Mouse (Mus musculus) Patski (cell line): ENCODE results near the gene Exoc3l4. TPM values are rescaled to one million over a fixed set of nuclear protein-coding genes. Genes with fewer than 3 reads are reported as not detected.

Experiments
- ATAC-seq: fragments of 100-300 bp; one replicate; pipeline ENCODE4 v1.8.0; 2021
- CTCF ChIA-PET: fragments of 350-600 bp; sonication (Branson Sonifier 250); formaldehyde crosslinking; loops from one replicate; lab custom pipeline; 2022; ENCODE audit warnings: inconsistent platforms; lab: Charles Lee
- POLR2A ChIA-PET: fragments of 350-600 bp; sonication (Branson Sonifier 250); formaldehyde crosslinking; loops from one replicate; lab custom pipeline; 2022; ENCODE audit warnings: antibody characterized with exemption, inconsistent platforms; lab: Charles Lee
- DNase-seq: peaks from one replicate; pipeline ENCODE4 v3.0.0-alpha.2; 2011; ENCODE audit warnings: low read depth, low spot score
- H3K27me3 ChIP-seq: fragments of 371-371 bp; one replicate; pipeline ENCODE4 v1.5.1; 2021
- CTCF ChIP-seq: fragments of 100-300 bp; IDR thresholded peaks from one replicate; pipeline ENCODE4 v1.5.1; 2021
- in situ Hi-C: fragments of 300-500 bp; cut with MboI; formaldehyde crosslinking; loops from 3 replicates; pipeline ENCODE4 v1.11.1; 2018; ENCODE audit warnings: low pct_unique_long_range_greater_than_20kb, mixed read lengths
- polyA plus RNA-seq: library from polyadenylated mRNA; unstranded; gene quantifications from one replicate; pipeline ENCODE4 v1.2.3, GENCODE M21; 2021

The Exoc3l4 gene
- polyA plus RNA-seq, 1 experiment from 2014 or later = 8.5 TPM

GRCm38 (mm10) chr12:111425258-111425657 lies 8.4 kb downstream of the Exoc3l4 start:
- ATAC-seq (no peak), DNase-seq (no peak)
- no peak for TF ChIP-seq CTCF
- ChIA-PET CTCF (interaction anchor here (0.7 to 12.6 kb wide), 23 partner anchors 12 to 111 kb away, joined by 3 to 144 read pairs (median 6); partner anchors contain the start of gene Gm266), POLR2A (interaction anchor here (1.0 kb wide), 1 partner anchor 112 kb away, joined by 3 read pairs; the partner anchor contains the start of gene Eif5)
- no peaks in the 10 kb centered on the region for H3K27me3 ChIP-seq
- in situ Hi-C loops = loop anchor here (5.0 kb wide), 1 partner anchor 42 kb away; no protein-coding TSS in a partner anchor

DNA sequence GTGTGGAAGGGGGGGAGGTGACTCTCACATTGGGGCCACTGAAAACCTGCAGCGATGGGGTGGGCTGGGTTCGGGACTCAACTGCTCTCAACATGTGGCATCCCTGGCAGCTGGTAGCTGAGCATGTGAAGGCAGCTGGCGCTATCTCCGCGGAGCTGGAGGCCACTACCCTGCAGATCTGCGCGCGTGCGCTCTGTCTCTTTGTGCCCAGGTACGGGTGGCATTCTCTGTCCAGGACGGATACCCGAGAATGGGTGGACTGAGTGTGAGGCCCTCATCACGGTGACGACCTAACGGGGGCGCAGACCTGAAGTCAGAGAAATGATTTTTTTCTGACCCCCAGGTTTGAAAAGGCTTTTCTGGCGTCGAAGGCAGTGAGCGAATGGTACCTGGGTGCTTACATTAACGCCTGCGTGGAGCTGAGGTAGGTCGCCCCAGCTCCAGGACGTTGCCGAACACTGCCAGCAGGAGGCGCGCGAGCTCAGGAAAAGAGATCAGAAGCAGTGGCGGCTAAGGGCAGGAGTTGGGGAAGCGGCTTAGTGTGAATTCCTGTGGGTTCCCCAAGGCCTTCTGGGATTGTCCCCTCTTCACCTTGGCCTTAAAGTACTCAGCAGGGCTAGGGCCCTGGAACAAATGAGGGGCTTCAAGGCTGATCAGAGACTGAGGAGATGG lies 9.1 kb downstream of the Exoc3l4 start:
- ChIA-PET CTCF (interaction anchor here (0.7 to 12.6 kb wide), 23 partner anchors 12 to 111 kb away, joined by 3 to 144 read pairs (median 6); partner anchors contain the start of gene Gm266), POLR2A (interaction anchor here (0.6 kb wide), 2 partner anchors 78 to 628 kb away, joined by 3 read pairs; no protein-coding TSS in a partner anchor)
- TF ChIP-seq CTCF = no peak
- in situ Hi-C loops = loop anchor here (5.0 kb wide), 1 partner anchor 41 kb away; no protein-coding TSS in a partner anchor
- ATAC-seq (peak; percentile 17), DNase-seq (no peak)
- H3K27me3 ChIP-seq = no peaks in the 10 kb centered on the region

DNA sequence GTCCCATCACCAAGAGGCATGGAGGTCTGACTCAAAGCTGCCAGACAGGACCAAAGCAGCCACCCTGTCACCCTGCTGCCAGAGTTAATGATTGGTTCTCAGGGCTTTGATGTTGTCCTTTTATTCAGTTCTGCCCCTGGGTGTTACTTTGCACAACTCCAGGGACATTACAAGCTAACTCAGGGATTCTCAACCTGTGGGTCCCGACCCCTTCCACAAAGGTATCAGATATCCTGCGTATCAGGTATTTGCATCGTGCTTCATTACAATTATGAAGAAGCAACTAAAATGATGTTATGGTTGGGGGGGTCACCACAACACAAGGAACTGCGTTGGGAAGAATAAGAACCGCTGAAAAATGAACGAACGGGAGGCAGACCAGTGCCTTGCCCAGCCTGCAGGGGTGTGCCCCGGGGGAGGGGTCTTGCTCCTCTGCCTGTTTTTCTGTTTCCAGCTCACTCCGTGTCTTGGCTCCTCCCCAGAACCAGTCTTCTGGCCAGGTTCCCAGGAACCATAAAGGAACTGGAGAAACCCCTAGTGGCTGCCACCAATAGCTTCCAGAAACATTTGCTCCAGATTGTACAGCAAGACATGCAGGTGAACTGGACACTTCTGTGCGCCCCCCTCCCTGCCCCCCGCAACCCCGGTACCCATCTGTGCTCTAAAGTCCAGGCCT lies 10.8 kb downstream of the Exoc3l4 start:
- CTCF ChIA-PET = interaction anchor here (1.3 to 12.6 kb wide), 5 partner anchors 11 to 53 kb away, joined by 3 to 144 read pairs (median 20); no protein-coding TSS in a partner anchor
- no peak for TF ChIP-seq CTCF
- DNase-seq (no peak), ATAC-seq (no peak)
- POLR2A ChIA-PET = interaction anchor here (0.6 to 4.2 kb wide), 5 partner anchors 16 to 182 kb away, joined by 3 to 35 read pairs (median 5); no protein-coding TSS in a partner anchor
- in situ Hi-C loops = loop anchor here (5.0 kb wide), 1 partner anchor 40 kb away; no protein-coding TSS in a partner anchor
- no peaks in the 10 kb centered on the region for H3K27me3 ChIP-seq

DNA sequence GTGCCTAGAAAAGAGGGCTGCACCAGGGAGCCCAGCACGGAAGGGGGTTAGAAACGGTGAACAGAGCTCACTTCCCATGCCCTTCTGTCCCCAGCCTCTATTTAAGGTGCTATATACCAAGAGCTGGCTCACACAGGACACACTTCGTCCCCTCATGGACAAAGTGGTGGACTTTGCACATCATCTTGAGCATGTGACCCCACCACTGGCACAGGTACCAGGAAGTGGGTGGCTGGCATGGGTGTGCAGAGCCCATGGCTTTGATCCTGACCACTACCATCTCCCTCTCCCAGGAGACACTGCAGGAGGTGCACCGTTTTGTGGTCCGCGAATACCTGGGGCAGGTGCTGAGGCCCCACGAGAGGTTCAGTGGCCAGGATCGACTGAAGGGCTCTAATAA lies 11.5 kb downstream of the Exoc3l4 start:
- TF ChIP-seq CTCF = no peak
- ATAC-seq = no peak
- ChIA-PET POLR2A (interaction anchor here (0.5 to 4.2 kb wide), 5 partner anchors 14 to 36 kb away, joined by 3 to 35 read pairs (median 8); partner anchors contain the start of gene Tnfaip2), CTCF (interaction anchor here (1.0 to 12.6 kb wide), 6 partner anchors 11 to 52 kb away, joined by 3 to 144 read pairs (median 12); no protein-coding TSS in a partner anchor)
- in situ Hi-C loops = loop anchor here (5.0 kb wide), 1 partner anchor 39 kb away; no protein-coding TSS in a partner anchor
- DNase-seq = no peak
- H3K27me3 ChIP-seq = no peaks in the 10 kb centered on the region

DNA sequence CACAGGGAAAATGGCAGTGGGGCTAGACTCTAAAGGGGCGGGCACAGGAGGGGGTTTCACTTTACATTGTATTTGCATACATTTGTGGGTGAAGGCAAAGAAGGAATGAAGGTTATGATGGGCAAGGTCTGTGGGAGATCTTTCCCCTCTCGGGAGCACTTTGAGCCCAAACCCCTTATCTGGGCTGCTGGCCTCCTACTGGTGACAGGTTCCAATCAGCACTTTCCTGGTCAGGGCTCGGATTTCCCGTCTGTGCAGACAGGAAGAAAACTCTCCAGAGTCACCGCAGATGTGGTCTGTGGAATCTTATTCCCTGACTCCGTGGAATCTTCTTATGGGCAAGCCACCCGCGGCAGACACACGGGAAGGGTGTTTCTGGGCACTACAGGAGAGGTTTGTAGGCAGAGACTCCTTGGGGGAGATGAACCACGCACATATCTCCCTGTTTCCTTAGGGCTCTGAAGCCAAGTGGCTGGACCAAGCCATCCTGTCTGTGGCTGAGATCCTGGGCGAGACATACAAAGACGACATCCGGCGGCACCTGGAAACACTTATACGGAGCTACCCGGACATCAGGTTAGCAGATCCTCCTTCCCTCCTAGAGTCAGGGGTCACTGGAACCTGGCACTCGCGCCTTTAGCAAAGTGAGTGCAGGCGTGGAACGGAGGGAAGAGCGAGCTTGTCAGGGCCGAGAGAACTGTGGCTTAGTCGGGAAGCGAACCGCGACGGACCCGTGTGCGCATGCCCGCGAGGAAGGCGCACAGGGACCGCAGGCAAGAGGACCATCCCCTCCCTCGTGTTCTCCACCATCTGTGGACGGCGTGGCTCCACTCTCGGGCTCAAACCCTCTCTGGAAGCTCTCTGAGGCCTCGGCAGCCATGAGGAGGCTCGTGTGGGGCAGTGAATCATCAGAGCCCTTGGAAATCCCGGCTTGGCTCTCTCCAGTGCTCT lies 12.4 kb downstream of the Exoc3l4 start:
- no peak for TF ChIP-seq CTCF
- ChIA-PET CTCF (interaction anchor here (1.0 to 12.6 kb wide), 3 partner anchors 19 to 51 kb away, joined by 3 to 144 read pairs (median 31); no protein-coding TSS in a partner anchor), POLR2A (interaction anchor here (1.1 to 4.2 kb wide), 6 partner anchors 13 to 42 kb away, joined by 3 to 35 read pairs (median 6); partner anchors contain the start of gene Tnfaip2)
- DNase-seq (no peak), ATAC-seq (no peak)
- in situ Hi-C loops = loop anchor here (5.0 kb wide), 1 partner anchor 38 kb away; no protein-coding TSS in a partner anchor
- no peaks in the 10 kb centered on the region for H3K27me3 ChIP-seq

DNA sequence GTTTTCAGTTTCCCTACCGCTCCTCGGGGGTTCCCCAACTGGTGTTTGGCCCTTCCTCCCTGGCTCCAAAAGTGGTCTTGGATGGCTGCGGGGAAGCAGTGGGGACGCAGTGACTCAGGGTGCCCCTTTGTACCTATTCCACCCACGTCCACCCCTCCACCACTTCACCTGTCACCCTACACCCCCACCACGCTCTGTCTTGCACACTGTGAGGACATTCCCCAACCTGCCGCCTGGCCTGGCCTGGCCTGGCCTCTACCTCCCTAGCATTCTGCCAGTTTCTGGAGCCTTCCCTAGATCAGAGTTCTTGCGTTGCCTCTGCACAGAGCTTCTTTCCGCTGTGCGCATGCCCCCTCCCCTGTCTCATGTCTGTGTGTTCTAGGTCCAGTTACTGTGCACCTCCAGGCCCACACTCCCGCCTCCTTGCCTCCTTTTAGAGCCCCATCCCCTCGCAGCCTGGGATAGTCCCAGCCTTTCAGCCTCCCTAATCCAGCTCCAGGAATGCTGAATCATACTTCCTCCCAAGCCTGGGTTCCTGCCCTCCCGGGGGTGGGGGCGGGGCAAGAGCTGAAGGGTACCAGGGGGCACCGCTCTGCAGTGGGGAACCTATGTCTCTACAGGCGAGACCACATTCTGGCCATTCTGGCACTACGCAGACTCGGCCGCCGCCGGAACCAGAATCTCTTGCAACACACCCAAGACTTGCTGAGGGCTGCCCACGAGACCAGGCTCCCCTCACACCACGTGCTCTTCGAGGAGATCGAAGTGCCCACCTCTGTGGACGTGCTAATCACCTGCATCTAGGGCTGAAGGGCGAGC lies 13.4 kb downstream of the Exoc3l4 start:
- no peak for TF ChIP-seq CTCF
- in situ Hi-C loops = no loop called here
- ATAC-seq = peak; percentile 35
- no peaks in the 10 kb centered on the region for H3K27me3 ChIP-seq
- DNase-seq = peak; percentile 57
- ChIA-PET CTCF (interaction anchor here (1.0 to 12.6 kb wide), 2 partner anchors 27 to 39 kb away, joined by 5 to 144 read pairs; no protein-coding TSS in a partner anchor), POLR2A (interaction anchor here (1.1 to 4.2 kb wide), 7 partner anchors 17 to 41 kb away, joined by 3 to 35 read pairs (median 5); no protein-coding TSS in a partner anchor)

DNA sequence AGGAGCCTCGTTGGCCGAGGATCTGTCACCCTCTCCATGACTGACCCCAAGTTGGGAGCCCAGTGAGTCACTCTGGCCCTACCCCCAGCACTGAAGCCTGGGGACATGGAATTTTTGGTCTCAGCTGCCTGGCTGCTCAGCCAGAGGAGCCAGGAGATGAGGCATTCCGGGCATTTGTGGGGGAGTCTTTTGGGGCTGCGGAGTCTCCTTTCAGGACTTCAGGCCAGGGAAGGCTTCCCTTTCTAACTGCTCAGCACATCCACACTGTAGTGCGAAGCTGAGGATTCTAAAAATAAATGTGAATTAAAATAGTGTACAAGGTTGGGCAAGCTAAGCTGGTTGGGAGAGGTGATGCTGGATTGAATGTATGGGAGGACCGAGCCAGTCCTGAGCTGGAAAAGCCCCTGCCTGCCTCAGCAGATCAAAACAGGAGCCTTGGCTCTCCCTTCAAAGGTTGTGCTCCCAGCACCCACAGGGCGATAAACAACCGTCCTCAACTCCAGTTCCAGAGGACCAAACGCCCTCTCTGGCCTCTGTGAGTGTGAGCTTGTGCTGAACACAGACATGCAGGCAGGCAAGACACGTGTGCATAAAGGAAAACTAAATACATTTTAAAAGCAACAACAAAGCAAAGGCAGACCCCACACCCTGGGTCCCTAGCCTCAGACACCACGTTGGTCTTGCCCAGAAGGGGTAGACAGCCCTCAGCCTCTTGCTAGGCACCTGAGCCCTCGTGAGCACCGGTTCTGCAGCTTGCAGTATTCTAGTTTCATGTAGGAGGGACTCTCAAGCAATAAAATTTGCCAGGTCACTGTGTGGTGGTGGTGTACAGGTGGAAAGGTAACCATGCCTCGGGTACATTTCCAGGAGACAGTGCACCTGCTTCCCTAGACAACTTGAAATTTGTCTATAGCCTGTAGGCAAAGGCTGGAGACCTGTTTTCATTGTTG lies 14.3 kb downstream of the Exoc3l4 start:
- no peak for TF ChIP-seq CTCF

More for the DNA sequence above, 14.3 kb downstream of the Exoc3l4 start:
- DNase-seq = peak; percentile 68
- no peaks in the 10 kb centered on the region for H3K27me3 ChIP-seq
- in situ Hi-C loops = no loop called here
- ChIA-PET CTCF (interaction anchor here (0.9 to 12.6 kb wide), 3 partner anchors 26 to 66 kb away, joined by 4 to 144 read pairs (median 5); no protein-coding TSS in a partner anchor), POLR2A (interaction anchor here (1.1 to 4.2 kb wide), 4 partner anchors 16 to 28 kb away, joined by 4 to 35 read pairs (median 6); no protein-coding TSS in a partner anchor)
- ATAC-seq = peak; percentile 28
